Mouse (Mus musculus) lung, postnatal 36 days (tissue): Measurements from ENCODE around the gene Rwdd2b.
A peak's percentile ranks its signal among the peaks of the same experiment; 100 is the strongest.

ENCODE experiments used
- DNase-seq: peaks from one replicate; pipeline ENCODE4 v3.0.0; 2022; ENCODE audit warnings: mixed read lengths

Rwdd2b gene

GRCm38 (mm10) chr16:87440184-87440686 is at the start of gene Rwdd2b:
Rwdd2b (minus strand) TSS chr16:87440573.
- DNase-seq: peak; percentile 96

GRCm38 (mm10) chr16:87488605-87489004 is 48.2 kb upstream of the Rwdd2b start:
- no peak for DNase-seq

- DNase-seq: no peak
Measured at GRCm38 (mm10) chr16:87486739-87487138, 46.4 kb upstream of the Rwdd2b start.

- DNase-seq: no peak
Measured at GRCm38 (mm10) chr16:87484367-87484766, 44.0 kb upstream of the Rwdd2b start.

DNA sequence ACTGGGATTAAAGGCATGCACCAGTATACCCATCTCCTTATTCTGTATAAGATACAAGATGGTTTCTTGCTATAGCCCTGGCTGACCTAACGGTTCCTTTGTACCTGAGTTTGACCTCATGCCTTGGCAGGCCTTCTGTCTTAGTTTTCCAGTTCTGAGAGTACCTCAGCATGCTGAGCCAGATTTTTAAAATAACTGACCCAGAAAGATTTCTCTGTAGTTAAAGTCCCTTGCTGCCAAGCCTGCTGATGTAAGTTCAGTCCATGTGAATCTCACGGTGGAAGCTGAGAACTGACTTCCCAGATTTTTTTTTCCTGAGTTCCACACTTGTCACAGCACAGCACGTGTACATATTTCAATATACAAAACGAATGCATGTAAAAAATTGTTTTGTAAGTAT is 30.2 kb upstream of the Rwdd2b start:
- no peak for DNase-seq

DNA sequence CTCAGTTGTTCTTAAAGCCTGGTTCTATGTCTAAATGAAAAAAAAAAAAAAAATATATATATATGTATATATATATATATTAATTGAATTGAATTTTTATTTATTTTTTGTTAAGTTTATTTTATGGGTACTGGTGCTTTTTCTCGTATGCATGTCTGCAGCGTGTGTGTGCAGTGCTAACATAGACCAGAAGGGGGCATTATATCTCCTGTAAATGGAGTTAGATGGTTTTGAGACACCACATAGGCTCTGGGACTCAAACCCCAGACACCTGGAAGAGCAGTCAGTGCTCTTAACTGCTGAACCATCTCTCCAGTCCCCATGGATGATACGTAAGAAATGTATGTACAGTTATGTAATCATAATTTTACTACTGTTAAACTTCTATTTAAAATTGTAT is 18.4 kb upstream of the Rwdd2b start:
- no peak for DNase-seq

GRCm38 (mm10) chr16:87455180-87455611 is 14.8 kb upstream of the Rwdd2b start:
- DNase-seq: peak; percentile 13

- DNase-seq: peak; percentile 94
Measured at GRCm38 (mm10) chr16:87454419-87455179, 14.2 kb upstream of the Rwdd2b start, which contains the start of gene Usp16. Usp16 (plus strand) TSS chr16:87454703.

GRCm38 (mm10) chr16:87453226-87453625 is 12.9 kb upstream of the Rwdd2b start:
- no peak for DNase-seq

DNA sequence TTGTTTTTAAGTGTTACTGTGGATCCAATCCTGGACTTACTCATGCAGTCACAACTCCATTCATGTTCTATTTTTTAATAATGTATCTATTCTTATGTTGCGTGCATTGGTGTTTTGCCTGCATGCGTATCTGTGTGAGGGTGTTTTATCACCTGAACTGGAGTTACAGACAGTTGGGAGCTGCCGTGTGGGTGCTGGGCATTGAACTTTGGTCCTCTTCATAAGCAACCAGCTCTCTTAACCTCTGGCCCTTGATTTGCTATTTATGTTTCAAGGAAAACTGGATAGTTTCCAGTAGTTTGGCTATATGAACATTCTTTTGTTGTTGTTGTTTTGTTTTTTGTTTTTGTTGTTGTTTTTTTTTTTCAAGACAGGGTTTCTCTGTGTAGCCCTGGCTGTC is 5.2 kb upstream of the Rwdd2b start:
- DNase-seq: no peak

DNA sequence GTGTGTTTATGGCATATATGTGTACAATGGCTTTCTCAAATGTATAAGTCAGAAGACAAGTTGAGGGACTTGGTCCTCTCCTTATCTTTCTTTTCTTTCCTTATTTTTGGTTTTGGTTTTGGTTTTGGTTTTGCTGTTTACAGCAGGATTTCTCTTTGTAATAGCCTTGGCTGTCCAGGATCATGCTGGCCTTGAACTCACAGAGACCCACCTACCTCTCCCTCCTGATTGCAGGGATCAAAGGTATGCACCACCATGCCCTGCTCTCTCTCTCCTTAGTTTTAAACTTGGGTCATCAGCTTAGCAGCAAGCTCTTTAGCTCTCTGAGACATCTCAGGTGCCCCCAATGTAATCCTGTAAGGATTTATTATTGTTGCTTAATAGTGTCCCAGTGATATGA is 4.7 kb upstream of the Rwdd2b start:
- no peak for DNase-seq

GRCm38 (mm10) chr16:87444071-87444470 is 3.7 kb upstream of the Rwdd2b start:
- DNase-seq: no peak

DNA sequence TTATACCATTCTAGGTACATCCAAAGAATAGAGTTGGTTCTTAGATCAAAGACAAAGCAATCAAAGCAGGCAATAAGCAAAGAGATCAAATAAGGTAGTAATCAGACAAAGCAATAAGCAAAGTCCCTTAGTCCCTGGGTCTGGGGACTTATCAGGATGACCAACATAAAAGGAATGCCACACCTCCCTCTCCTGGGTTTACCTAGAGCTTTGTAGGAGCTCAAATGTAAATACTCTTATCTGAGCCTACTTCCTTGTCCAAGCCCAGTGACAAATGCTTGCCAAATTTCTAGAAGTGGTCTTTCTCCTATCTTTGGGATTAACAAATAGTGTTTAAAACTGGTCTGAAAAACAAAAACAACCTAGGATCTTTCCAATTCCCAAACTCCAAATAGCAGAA is 2.9 kb upstream of the Rwdd2b start:
- peak; percentile 11 for DNase-seq

- DNase-seq: no peak
Measured at GRCm38 (mm10) chr16:87442291-87442690, 1.9 kb upstream of the Rwdd2b start.

DNA sequence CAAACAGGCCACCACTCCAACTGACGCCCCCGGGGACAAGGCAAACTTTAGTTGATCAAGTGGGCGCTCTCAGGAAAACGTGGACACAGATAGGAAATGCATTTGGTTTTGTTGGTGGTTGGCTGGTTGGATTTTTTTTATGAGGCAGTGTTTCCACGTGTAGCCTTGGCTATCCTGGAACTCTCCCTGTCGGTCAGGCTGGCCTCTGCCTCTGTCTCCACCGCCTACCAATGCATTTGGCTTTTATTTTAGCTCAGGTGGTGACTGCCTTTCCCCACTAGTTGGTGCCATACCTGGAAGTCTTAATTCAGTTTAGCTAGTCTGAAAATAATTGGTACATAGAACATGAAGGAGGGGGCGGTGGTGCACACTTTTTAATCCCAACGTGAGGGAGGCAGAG is 716 bp upstream of the Rwdd2b start:
- DNase-seq: peak; percentile 37

DNA sequence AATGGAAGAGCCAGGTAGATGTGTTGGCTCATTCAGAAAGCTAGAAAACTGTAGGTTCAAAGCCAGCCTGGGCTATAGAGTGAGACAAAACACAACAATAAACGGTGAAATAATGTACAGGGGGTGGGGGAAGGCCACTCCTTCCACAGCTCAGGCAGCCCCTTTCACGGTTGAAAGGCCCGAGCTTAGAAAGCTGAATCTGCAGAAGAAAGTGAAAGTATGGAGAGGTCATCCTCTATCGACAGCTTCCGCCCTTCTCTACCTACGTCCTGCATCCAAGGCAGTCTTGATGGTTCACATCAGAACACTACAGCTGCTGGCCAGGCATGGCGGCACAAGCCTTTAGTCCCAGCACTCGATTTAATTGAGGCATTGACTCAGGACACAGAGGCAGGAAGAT is 1.7 kb downstream of the Rwdd2b start:
- DNase-seq: no peak

DNA sequence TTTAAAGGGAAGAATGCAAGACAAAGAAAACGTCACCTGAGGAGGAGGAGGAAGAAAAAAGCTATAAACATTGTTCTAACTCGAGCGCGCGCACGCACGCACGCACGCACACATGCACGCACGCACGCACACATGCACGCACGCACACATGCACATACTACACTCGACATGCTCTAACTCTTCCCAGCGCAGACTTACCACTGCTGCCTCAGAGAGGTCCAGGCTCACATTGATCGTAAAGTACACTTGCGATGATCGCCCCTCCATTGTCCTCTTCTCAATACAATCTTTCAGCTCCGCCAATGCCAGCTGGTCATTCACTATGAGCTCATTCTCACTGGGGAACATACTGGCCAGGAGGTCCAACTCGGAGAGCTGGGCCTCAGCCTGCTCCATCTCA is 3.3 kb downstream of the Rwdd2b start:
- DNase-seq: no peak

GRCm38 (mm10) chr16:87435411-87436205 is 4.8 kb downstream of the Rwdd2b start:
- no peak for DNase-seq

DNA sequence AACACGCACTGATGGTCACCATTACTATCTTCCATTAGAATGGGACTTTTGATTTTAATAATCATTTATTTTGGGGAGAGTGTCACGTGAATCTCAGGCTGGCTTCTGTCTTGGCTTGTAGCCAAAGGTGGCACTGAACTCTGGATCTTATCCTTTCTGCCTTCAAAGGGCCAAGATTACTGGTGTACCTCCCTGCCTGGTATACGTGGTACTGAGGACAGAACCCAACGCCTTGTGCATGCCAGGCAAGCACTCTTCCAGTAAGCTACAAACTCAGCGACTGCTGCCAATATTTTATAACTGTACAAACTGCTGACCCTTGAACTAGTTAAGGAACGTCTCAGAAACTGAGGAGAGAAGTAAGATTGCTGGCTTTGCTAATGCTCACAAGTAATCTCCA is 5.4 kb downstream of the Rwdd2b start:
- DNase-seq: no peak

- DNase-seq: no peak
Measured at GRCm38 (mm10) chr16:87434266-87434665, 6.1 kb downstream of the Rwdd2b start.

- peak; percentile 99 for DNase-seq
Measured at GRCm38 (mm10) chr16:87432033-87432814, 8.1 kb downstream of the Rwdd2b start, which contains the start of gene Ltn1. Ltn1 (minus strand) TSS chr16:87432612.

GRCm38 (mm10) chr16:87427516-87427915 is 12.9 kb downstream of the Rwdd2b start:
- DNase-seq: peak; percentile 53

DNA sequence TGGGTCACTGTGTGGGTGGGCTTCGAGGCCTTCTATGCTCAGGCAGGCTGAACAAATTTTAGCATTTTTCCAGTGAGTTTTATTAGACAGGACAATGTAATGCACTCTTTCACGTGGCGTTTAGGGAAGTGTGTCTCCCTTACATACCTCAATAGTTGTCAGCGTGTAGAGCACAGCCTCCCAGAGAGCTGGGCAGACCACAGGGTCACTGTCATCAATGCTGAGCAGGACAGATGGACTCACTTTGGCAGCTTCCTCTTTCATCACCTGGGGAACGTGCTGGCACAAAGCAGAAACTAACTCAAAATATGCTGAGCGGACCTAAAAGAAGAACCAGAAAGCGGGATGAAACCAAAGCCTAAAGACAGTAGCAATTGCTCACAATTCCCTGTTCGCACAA is 19.7 kb downstream of the Rwdd2b start:
- no peak for DNase-seq
